Mouse (Mus musculus): ENCODE measurements at regions not wholly inside any gene's neighbourhood (a gene's known extent, or its start where the extent isn't known, plus 50 kb on each side); places are given as distances from the start of the nearest gene placed in this dataset.
"Not testable (repeated sequence)": the region's sequence is repeated elsewhere in the genome, so short reads cannot be mapped to it uniquely, and the experiment has no call there.

GRCm38 (mm10) chr8:46357961-46358360 lies 63.5 kb upstream of the Helt start:
- TF ChIP-seq ZNF384 (IDR thresholded peaks at IDR 0.05; ENCODE audit: low read depth, low read length); MAFK (IDR thresholded peaks at IDR 0.05; ENCODE audit: insufficient read depth, low read depth, low read length); CHD2 (IDR thresholded peaks at IDR 0.05; ENCODE audit: low read depth, low read length); HCFC1 (IDR thresholded peaks at IDR 0.05; ENCODE audit: borderline replicate concordance, insufficient read depth, low read length): not testable (repeated sequence)

All from ES-E14 (cell line).